Mouse (Mus musculus) gonadal fat pad, adult 2 months (tissue): ENCODE results near the gene Atp6v0d1. TPM values are rescaled to one million over a fixed set of nuclear protein-coding genes. Genes with fewer than 3 reads are reported as not detected.
"Not testable (repeated sequence)": the region's sequence is repeated elsewhere in the genome, so short reads cannot be mapped to it uniquely, and the experiment has no call there.

Experiments used
- DNase-seq: peaks from one replicate; pipeline ENCODE4 v3.0.0-alpha.2; 2012; ENCODE audit warnings: low read depth
- polyA plus RNA-seq: library from polyadenylated mRNA; depleted of rRNA; stranded (reverse); fragments of >200 nt; gene quantifications from 2 replicates; pipeline ENCODE4 v1.2.3, GENCODE M21; 2012

The Atp6v0d1 gene
- polyA plus RNA-seq, 1 experiment = 163 TPM

DNA sequence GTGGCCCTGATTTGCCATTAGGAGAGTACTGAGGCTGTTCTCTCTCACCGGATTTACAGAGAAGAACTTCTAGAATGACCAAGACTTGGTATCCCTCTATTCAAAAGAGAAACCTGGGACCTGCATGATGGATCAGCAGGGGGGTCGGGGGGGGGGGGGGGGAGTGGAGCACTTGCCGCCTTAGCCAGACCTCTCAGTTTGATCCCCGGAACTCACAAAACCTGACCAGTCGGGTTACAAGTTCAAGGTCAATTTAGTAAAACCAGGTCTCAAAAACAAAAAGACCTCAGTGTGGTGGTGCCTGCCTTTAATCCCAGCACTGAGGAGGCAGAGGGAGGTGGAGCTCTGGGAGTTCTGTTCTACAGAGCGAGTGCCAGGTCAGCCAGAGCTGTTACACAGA, 8.9 kb upstream of the Atp6v0d1 start:
- no peak for DNase-seq

DNA sequence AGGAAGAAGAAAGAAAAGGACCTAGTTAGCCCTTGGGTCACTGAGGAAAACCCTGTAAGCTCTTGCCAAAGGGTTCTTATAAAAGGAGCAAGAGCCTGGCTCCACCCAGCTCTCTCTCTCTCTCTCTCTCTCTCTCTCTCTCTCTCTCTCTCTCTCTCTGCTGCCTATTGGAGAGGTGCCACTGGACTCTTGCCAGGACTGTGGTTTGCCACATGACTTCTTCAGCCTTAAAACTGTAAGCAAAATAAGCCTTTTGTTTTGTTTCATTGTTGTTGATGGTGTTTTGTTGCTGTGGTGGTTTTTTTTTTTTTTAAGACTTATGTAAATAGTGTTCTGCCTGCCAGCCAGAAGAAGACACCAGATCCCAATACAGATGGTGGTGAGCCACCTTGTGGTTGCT, 7.6 kb upstream of the Atp6v0d1 start:
- no peak for DNase-seq

DNA sequence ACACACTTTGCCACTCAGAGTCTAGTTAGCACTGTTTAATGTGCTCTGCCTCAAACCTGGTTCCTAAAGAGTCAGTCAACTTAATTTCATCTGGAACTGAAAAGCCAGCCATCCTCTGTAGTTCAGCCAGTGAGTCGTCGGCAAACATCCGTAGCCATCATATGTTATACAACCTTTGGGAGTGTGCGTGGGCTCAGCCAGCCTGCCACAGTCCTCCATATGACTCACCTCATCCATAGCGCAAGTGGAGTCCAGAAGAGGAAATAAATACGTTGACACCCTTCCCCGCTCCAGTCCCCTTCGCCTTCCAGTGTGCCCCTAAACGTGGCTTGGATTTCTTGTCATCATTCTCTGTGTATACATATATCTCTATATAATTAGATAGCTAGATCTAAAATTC, 6.0 kb upstream of the Atp6v0d1 start:
- DNase-seq = no peak

- DNase-seq = no peak
Observed at GRCm38 (mm10) chr8:105566703-105567595, 1.1 kb upstream of the Atp6v0d1 start.

- no peak for DNase-seq
Observed at GRCm38 (mm10) chr8:105565401-105565881, 406 bp downstream of the Atp6v0d1 start.

GRCm38 (mm10) chr8:105564573-105565229, 1.1 kb downstream of the Atp6v0d1 start:
- DNase-seq = not testable (repeated sequence)

- no peak for DNase-seq
Observed at GRCm38 (mm10) chr8:105563871-105564270, 2.0 kb downstream of the Atp6v0d1 start.

DNA sequence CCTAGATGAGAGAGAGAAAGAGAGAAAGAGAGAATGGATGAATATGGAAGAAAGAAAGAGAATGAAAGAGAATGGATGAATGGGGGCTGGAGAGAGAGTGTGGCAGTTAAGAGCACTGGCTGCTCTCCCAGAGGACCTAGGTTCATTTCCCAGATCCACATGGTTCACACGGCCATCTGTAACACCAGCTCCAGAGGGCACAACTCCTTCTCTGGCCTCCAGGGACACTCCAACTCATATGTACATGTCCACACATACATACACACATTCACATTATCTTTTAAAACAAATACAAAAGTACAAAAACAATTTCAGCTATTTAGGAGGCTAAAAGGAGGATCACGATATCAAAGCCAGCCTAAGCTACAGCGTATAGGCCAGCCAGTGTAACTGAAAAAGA, 3.0 kb downstream of the Atp6v0d1 start:
- no peak for DNase-seq

DNA sequence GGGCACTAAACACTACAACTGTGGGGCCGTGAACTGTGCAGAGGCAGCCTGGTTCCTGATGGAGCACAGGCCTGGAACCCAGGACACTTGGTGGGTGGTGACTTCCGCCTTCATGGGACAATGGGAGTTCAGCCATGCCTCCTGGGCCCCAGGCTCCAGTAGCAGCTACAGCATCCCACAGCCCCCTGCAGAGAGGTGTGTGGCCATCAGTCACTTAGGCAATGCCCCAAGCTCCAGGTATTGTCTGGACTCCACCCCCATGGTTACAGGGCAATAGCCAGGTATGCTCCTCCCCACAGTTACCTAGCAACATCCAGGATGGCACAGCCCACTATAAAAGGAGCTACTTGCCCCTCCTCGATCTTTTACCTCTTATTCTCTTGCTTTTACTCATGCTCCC, 10.6 kb downstream of the Atp6v0d1 start:
- no peak for DNase-seq

GRCm38 (mm10) chr8:105554087-105554486, 11.8 kb downstream of the Atp6v0d1 start:
- no peak for DNase-seq

- no peak for DNase-seq
Observed at GRCm38 (mm10) chr8:105552824-105553223, 13.0 kb downstream of the Atp6v0d1 start.

DNA sequence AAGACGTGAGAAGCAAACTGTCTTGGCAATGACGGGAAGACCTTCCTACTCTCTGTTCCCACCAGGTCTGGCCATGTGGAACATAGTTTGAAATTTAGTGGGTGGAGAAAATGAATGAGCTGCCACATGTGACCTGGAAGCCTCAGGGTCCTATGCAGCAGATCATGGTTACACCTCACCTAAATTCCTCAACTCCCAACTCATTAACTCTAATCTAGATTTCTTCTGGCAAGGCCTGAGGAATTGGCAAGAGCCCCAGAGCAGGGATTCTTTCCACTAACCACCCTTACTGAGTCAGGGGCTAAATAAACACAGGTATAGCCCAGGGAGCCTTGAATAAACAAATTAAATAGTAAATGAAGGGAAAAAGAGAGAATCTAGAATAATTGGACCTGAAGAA, 13.8 kb downstream of the Atp6v0d1 start:
- DNase-seq = no peak

- DNase-seq = no peak
Observed at GRCm38 (mm10) chr8:105550083-105550482, 15.8 kb downstream of the Atp6v0d1 start.

GRCm38 (mm10) chr8:105549506-105549905, 16.3 kb downstream of the Atp6v0d1 start:
- no peak for DNase-seq

GRCm38 (mm10) chr8:105546384-105547350, 19.2 kb downstream of the Atp6v0d1 start:
- DNase-seq = no peak

DNA sequence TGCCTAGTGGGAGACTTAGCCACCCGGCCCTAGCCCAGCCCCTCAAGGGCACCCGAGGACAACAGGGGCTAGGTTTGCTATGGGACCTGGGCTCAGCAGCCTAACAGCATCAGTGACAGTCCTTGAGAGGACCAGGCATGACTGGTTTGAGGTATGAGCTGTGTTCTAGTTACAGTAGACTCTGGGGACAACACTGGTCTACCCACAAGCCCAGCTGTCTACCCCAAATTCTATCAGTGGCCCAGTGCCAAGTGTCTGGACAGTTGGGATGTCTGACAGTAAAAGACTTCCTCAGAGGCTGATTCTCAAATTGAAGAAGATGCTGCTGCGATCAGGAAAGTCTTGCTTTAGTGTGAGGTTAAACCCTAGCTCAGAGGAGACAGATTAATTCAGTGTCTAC, 20.6 kb downstream of the Atp6v0d1 start:
- DNase-seq = no peak

GRCm38 (mm10) chr8:105544544-105545205, 21.2 kb downstream of the Atp6v0d1 start:
- DNase-seq = no peak

DNA sequence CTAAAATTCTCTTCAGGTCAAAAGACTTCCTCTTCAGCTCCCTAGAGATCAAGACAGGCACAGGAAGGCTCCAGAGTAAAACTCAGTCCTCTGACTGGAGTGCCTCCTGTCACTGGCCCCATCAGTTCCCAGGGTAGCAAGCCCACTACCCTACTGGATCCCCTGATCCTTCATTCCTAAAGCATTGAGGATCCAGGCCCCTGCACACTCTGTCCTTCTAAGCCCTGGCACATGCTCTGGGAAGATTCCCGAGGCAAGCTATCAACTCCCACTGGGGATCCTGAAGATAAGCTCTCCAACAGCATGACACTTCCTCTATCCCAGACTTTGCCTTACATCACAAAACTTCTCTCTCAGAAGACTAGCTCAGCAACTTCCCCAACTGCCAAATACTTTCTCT, 22.1 kb downstream of the Atp6v0d1 start:
- no peak for DNase-seq

DNA sequence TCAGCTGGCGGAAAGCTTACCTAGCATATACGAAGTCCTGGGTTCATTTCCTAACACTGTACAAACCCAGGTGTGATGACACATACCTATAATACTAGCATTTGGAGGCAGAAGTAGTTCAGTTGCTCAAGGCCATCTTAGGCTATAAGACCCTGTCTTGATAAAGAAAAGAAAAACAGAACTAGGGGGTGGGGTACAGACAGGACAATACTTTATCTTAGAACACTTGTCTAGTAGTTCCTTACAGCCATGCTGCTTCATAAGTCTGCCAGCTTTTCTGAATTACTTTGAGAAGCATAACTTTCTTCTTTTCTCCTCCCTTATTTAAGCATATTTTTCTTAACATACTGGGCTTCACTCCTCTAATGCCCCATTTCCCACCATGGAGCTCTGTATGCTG, 23.0 kb downstream of the Atp6v0d1 start:
- no peak for DNase-seq

- DNase-seq = no peak
Observed at GRCm38 (mm10) chr8:105542032-105542656, 23.7 kb downstream of the Atp6v0d1 start.

DNA sequence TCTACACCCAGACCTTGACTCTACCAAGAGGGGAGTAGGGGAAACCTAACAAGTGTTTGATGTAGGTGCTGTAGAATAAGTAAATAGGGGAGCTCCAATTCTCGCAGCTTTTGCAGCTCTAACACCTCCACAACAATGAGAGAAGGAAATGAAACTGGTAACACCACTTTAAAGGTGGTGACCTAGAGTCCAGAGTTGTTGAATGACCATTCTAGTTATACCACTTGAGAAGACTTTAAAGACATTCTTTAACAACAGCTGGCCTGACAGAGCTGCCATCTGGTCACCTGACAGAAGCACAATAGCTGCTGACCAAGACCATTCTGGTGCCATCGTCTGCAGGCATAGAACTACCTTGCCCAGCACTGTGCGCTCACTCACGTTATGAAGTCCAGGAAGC, 26.9 kb downstream of the Atp6v0d1 start:
- DNase-seq = no peak
